Mouse (Mus musculus) kidney, adult 11 months (tissue): ENCODE measurements around the gene Vps11.
A peak's percentile ranks its signal among the peaks of the same experiment; 100 is the strongest.
"Not testable (repeated sequence)": the region's sequence is repeated elsewhere in the genome, so short reads cannot be mapped to it uniquely, and the experiment has no call there.

Experiments used
- DNase-seq: peaks from one replicate; pipeline ENCODE4 v3.0.0; 2022

Gene Vps11

GRCm38 (mm10) chr9:44373386-44373785, 11.9 kb upstream of the Vps11 start:
- DNase-seq, result no peak

DNA sequence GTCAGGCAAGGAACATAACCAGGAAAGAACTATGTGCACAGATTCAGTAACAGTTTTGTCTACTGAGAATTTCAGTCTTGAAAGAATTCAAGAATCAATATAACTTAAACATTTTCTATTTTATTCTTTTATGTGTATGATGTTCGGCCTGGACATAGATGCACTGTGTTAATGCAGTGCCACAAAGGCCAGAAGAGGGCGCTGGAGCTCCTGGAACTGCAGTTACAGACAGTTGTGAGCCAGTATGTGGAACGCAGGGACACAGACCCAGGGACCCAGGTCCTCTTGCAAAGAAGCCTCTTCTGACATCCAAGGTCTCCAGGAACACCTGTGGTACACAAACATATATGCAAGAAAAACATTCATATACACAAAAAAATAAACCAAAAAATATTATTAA, 3.0 kb upstream of the Vps11 start:
- DNase-seq, result no peak

- DNase-seq, result not testable (repeated sequence)
These were observed 461 bp upstream of the Vps11 start for GRCm38 (mm10) chr9:44361931-44362330.

DNA sequence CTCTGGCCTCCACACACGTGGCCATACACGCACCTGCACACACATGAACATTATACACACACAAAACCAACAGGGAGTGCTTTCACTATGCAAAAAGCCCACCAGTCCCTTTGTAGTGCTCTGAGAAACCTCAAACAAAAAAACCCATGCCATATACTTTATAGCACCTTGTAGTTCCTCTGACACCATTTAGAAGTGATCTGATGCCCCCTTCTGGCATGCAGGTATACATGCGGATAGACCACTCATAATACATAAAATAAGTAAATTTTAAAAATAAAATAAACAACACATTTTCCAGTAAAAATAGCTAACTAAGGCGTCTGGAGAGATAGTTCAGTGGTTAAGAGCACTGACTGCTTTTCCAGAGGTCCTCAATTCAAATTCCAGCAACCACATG, 4.3 kb downstream of the Vps11 start:
- DNase-seq, result no peak

DNA sequence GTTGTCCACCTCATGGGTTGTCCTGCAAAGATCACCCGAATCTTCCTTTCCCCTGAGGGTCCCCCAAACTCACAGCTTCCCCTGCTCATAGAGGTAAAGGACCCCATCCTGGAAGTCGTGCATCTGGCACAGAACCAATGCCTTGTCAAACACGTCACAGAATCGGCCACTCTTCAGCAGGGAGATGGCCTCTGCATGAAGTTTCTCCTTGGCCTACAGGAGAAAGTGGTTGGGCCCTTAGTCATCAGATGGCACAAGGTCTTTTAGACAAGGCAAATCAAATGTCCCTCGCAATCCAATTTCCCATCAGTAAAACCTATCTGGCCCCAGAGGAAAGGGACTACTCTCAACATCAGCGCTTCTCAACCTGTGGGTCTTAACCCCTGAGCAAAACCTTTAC, 8.3 kb downstream of the Vps11 start:
- DNase-seq, result no peak

GRCm38 (mm10) chr9:44352337-44352736, 9.1 kb downstream of the Vps11 start:
- no peak for DNase-seq

GRCm38 (mm10) chr9:44351396-44351795, 10.1 kb downstream of the Vps11 start:
- DNase-seq, result no peak

DNA sequence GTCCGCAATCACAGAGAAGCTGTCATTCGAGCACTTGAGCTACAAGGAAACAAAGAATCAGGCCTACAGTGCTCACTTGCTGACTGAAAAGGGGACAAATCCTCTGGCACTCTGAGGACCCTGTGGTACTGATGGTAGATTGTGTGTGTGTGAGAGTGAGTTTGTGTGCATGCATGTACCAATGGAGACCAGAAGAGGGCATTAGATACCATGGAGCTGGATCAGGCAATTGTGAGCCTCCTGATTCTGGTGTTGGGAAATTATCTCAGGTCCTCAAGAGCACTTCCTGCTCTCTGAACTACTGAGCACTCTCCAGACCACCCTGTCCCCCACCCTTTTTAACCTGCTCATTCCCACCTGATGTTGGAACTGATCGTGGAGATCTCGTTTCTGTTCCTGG, 12.9 kb downstream of the Vps11 start:
- DNase-seq, result no peak

DNA sequence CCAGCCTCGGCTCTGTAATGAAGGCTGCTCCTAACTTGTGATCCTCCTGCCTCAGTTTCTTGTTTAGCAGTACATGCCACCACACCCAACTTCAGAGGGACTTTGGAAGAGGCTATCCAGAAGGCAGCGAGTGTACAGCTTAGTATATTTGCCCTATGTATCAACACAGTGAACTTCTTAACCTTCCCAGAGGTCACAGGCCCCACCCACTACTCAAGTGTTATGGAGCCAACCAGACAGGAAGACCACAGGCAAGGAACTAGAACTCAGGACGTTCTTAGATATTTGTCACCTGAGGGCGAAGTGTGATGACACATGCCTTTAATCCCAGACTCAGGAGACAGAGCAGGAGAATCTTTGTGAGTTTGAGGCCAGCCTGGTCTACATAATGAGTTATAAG, 13.8 kb downstream of the Vps11 start:
- no peak for DNase-seq

DNA sequence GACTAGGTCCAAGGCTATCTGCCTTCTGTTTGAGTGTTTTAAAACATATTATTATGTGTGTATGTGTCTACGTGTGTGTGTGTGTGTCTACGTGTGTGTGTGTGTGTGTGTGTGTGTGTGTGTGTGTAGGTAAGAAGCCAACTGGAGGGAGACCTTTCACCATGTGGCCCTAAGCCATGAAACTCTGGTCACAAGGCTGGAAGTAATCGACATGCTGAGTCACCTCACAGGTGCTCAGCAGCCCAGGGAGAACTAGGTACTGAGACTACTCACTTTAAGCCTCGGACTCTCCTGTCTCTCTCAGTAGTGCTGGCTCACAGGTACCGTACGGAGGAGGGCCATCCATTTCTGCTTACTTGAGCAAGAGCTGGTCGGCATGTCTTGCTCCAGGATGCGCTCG, 14.3 kb downstream of the Vps11 start:
- no peak for DNase-seq

DNA sequence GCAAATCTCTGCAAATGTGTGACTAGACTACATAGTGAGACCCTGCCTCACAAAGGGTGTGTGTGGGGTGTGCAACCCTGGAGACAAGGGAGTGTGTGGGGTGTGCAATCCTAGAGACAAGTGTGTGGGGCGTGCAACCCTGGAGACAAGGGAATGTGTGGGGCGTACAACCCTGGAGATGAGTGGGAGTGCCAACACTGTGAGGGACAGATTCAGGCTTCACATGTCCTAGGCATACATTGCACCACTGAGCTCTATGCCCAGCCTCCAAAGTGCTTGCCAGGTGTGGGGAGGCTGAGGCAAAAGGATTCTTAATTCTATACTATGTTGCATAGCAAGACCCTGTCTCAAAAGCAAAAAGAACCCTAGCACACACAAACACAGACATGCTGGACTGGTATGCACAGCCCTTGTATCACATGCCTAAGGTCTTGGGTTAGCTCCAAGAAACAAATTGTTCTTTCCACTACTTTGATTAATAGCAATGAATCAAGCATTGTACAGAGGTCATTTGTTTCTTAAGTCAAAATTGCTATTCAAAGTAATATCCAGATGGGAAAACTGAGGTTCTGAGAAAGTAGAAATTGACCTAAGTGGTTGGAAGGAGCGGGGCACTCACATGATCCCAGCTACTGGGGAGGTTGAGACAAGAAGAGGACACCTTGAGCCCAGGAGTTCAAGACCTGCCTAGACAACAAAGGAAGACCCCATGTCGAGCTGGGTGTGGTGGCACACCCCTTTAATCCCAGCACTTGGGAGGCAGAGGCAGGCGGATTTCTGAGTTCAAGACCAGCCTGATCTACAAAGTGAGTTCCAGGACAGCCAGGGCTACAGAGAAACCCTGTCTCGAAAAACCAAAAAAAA, 15.7 kb downstream of the Vps11 start:
- no peak for DNase-seq

DNA sequence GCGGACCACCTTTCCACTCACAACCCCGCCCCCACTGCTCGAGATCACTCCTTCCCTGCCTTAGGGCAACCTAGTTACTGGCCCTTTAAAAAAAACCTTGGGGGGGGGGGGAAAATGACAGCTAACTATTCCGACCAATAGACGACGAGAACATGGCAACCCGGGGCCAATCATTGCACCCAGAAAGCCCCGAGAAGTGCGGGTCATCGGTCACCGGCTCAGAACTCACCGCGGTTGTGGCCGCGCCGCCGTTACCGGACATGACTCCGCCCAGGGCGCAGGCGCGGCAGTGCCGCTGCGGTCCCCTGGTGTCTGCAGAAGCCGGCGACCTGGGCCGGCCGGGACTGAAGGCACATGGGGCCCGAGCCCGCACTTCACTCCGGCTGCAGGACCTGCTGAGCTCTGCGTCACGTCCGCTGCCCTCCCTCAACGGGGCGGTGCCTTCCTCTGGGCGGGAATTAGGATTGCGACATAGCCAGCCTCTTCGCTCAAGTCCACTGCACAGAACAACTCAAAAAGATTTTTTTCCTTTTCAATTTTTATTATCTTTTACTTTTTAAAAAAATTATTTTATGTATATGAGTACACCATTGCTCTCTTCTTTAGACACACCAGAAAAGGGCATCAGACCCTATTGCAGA, 17.6 kb downstream of the Vps11 start, which contains the start of gene Hmbs:
Hmbs (minus strand) TSS at position 448 of the 641 bp plus-strand sequence.
- peak; percentile 91 for DNase-seq

DNA sequence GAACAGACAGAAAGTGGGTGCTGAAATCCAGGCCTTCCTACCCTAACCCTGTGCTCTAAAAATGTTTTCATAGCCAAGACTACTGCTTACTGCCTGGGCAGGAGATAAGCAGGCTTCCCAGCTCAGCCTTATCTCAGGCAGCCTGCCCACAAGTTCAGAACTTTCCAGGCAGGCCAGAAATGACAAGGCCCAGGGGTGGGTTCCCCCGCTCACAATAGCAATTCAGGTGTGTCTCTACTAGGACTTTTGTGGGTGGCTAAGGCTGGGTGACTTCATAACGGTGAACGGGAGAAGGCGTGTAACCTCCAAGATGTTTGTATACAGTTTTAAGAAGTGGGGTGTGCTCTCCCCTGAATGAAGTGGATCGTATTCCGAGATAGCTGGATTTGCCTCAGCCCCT, 18.2 kb downstream of the Vps11 start:
- no peak for DNase-seq

DNA sequence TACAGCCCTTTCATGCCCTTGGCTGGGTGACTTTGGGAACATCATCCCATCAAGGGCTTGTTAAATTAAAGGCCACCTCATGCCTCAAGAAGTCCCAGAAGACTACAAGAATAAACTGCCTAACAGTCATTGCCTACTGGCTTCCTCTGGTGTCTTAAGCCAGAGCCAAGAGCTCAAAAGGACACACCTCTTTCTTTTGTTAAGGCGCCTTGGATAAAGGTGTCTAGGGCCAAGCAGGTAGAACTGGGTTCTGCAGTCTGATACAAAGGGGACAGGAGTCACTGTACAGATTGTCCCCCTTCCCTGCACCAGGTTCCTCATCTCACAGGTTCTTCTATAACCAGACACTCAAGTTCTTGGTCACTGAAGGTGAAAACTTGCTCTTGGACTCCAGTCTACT, 18.9 kb downstream of the Vps11 start:
- DNase-seq, result no peak

DNA sequence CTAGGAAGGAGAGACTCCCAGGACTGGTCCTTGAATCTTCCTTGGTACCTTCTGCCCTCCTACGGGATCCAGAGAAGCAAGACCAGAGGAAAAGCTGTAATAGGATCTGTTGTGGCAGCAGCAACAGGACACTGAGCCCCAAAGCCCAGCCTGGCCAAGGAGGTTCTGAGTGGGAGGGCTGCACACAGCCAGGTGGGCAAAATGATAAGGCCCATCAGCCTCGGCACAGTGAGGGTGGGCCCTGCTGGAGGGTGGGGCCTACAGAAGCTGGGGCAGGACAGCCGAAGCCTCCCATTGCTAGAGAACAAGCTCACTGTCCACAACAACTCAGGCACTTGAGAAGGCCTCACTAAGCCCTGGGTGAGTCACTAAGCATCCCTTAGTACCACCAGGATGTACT, 19.3 kb downstream of the Vps11 start:
- no peak for DNase-seq

DNA sequence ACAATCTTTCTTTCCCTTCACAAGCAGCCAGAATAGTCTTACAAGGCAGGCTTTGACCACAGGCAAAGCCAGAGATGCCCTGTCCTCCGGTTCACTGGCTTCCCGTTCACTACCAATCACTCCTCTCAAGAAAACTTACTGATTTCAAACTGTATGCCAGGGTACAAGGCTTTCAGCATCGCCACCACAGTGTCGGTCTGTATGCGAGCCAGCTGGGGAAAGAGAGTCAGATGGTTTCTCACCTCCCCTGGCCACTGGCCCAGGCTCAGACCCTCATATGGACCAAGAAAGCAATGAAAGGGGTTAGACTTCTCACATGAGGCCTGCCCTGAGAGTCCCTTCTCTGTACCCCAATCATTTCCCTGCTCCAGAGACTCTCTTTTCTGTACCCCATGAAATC, 20.0 kb downstream of the Vps11 start:
- no peak for DNase-seq

- no peak for DNase-seq
These were observed 22.9 kb downstream of the Vps11 start for GRCm38 (mm10) chr9:44338574-44338973.

- no peak for DNase-seq
These were observed 23.9 kb downstream of the Vps11 start for GRCm38 (mm10) chr9:44337436-44338169.

DNA sequence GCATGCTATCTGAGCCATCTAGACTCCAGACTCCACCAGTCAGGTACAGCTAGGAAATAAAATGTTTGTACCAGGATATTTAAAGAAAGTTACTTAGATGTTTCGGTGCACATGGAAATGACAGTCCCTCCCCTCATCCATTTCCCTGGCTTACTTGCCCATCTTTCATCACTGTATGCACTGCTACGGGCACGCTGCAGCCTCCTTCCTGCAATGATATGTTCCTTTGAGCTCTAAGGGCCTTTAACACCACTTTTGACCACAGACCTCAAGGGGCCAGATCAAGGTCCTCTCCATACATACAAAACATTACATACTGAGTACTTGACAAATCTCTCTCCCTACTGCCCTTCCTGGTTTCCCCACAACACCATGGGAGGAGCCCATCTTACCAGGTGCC, 24.5 kb downstream of the Vps11 start:
- DNase-seq, result no peak

DNA sequence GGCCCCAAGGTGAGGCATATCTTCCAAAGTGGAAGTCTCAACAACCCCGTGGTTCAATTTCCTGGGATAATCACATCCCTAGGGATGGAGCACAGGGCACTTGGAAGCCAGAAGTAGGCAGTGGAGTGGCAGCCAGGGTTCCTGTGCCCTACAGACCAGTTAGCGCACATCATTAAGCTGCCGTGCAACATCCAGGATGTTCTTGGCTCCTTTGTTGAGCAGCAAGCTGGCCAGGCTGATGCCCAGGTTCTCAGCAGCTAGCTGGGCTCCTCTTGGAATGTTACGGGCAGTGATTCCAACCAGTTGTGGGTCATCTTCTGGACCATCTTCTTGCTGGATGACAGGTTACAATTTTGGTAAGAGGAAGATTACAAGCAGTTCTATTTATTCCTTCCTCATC, 25.0 kb downstream of the Vps11 start:
- DNase-seq, result not testable (repeated sequence)

GRCm38 (mm10) chr9:44336093-44336406, 25.4 kb downstream of the Vps11 start:
- no peak for DNase-seq

- no peak for DNase-seq
These were observed 26.0 kb downstream of the Vps11 start for GRCm38 (mm10) chr9:44335331-44336092.
